Mouse (Mus musculus) megakaryocyte-erythroid progenitor cell, adult 5-6 weeks (primary cell): ENCODE results near the gene Akr1b3. TPM values are rescaled to one million over a fixed set of nuclear protein-coding genes. Genes with fewer than 3 reads are reported as not detected.
A peak's percentile ranks its signal among the peaks of the same experiment; 100 is the strongest.
"Not testable (repeated sequence)": the region's sequence is repeated elsewhere in the genome, so short reads cannot be mapped to it uniquely, and the experiment has no call there.

ENCODE experiments used
- ATAC-seq: replicated peaks from 2 replicates; pipeline ENCODE4 v1.8.0; 2016; ENCODE audit warnings: mild to moderate bottlenecking, inconsistent platforms; ENCODE audit not compliant: severe bottlenecking, poor library complexity, low FRiP score, low TSS enrichment
- total RNA-seq, 2 experiments: library from RNA; stranded (forward) in 1 of 2; stranded (reverse) in 1 of 2; fragments of 200-1000, 215-1000 nt in 1 of 2; fragments of >200 nt in 1 of 2; fragmentation: Nextera tagmentation in 1 of 2; gene quantifications; 2 replicates each; pipeline ENCODE4 v1.2.3; 2014 to 2017

The Akr1b3 gene
- total RNA-seq, 2 experiments from 2014 or later = 78.5 to 183 TPM

- ATAC-seq = no peak
These were observed 17.4 kb upstream of the Akr1b3 start for GRCm38 (mm10) chr6:34334673-34335072.

- not testable (repeated sequence) for ATAC-seq
These were observed 14.5 kb upstream of the Akr1b3 start for GRCm38 (mm10) chr6:34331804-34332203.

GRCm38 (mm10) chr6:34331379-34331778 is 14.1 kb upstream of the Akr1b3 start:
- no peak for ATAC-seq

- ATAC-seq = no peak
These were observed 4.8 kb upstream of the Akr1b3 start for GRCm38 (mm10) chr6:34322121-34322520.

GRCm38 (mm10) chr6:34318636-34319035 is 1.4 kb upstream of the Akr1b3 start:
- ATAC-seq = no peak

- no peak for ATAC-seq
These were observed 894 bp upstream of the Akr1b3 start for GRCm38 (mm10) chr6:34318172-34318571.

GRCm38 (mm10) chr6:34313921-34314320 is 3.4 kb downstream of the Akr1b3 start:
- ATAC-seq = no peak

- no peak for ATAC-seq
These were observed 3.9 kb downstream of the Akr1b3 start for GRCm38 (mm10) chr6:34313386-34313785.

- ATAC-seq = no peak
These were observed 7.2 kb downstream of the Akr1b3 start for GRCm38 (mm10) chr6:34310023-34310595.

GRCm38 (mm10) chr6:34309526-34309925 is 7.8 kb downstream of the Akr1b3 start:
- ATAC-seq = no peak

- ATAC-seq = no peak
These were observed 10.5 kb downstream of the Akr1b3 start for GRCm38 (mm10) chr6:34306797-34307196.

- ATAC-seq = 0 out of 2 replicates have a peak, but pooled peaks have one; percentile 37
These were observed 12.5 kb downstream of the Akr1b3 start for GRCm38 (mm10) chr6:34304675-34305241.

GRCm38 (mm10) chr6:34297055-34297454 is 20.2 kb downstream of the Akr1b3 start:
- ATAC-seq = no peak

- ATAC-seq = no peak
These were observed 21.8 kb downstream of the Akr1b3 start for GRCm38 (mm10) chr6:34295437-34295836.

- peak; percentile 89 for ATAC-seq
These were observed 24.3 kb downstream of the Akr1b3 start for GRCm38 (mm10) chr6:34292882-34293487.

GRCm38 (mm10) chr6:34292196-34292881 is 24.9 kb downstream of the Akr1b3 start:
- ATAC-seq = no peak

GRCm38 (mm10) chr6:34290681-34291080 is 26.6 kb downstream of the Akr1b3 start:
- no peak for ATAC-seq

GRCm38 (mm10) chr6:34290091-34290490 is 27.2 kb downstream of the Akr1b3 start:
- no peak for ATAC-seq

GRCm38 (mm10) chr6:34288098-34288497 is 29.2 kb downstream of the Akr1b3 start:
- ATAC-seq = no peak

- ATAC-seq = no peak
These were observed 30.4 kb downstream of the Akr1b3 start for GRCm38 (mm10) chr6:34286841-34287240.

GRCm38 (mm10) chr6:34278385-34278784 is 38.9 kb downstream of the Akr1b3 start:
- ATAC-seq = no peak
